Mouse (Mus musculus): ENCODE measurements around the gene Mob3b. TPM values are rescaled to one million over a fixed set of nuclear protein-coding genes. Genes with fewer than 3 reads are reported as not detected.

Mob3b gene
- polyA plus RNA-seq, 1 experiment = 6.7 TPM

DNA sequence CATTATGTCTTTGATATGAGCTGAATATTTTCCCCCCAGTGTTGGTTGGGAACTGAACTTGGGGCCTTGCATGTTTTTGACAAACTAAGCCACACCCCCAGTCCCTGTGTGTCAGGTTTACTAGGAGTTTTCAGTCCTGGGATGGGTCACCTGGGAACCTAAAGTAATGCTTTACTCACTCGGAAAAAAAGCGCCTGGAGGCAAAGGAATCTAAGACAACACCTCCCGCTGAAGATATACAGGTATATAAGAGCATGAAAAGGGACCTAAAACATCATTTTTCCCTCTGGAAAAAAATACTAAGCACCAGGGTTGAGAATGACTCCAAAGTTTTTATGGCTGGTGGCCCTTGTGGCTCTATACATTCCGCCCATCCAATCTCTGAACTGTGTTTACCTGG, 5.5 kb downstream of the Mob3b start, which contains the start of gene Ifnk:
Gene Ifnk (plus strand): TSS at position 301 of the 400 bp plus-strand sequence.
- WGBS = 90% methylated on average over 4 of the region's 4 CpGs
- no peak for DNase-seq (ENCODE audit: low read depth, low spot score)

DNA sequence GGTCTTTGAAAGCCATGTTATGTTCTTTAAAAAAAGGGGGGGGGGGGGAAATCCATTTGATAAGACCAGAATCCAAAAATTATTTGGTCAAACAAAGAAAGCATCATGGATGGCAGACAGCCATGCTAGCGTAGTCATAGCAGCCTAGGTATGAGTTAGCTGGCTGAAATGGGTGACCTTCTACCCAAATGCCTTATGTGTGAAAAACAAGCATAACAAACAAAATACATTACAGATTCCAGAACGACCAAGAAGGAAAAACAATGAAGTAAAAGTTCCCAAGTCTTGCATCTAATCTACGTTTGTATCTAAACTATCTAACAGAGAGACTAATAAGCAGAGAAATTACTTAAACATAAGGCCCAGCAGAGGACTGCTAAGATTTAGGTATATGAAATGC, 6.6 kb downstream of the Mob3b start:
- 78% methylated on average over 3 of the region's 3 CpGs for WGBS
- no peak for DNase-seq (ENCODE audit: low read depth, low spot score)

DNA sequence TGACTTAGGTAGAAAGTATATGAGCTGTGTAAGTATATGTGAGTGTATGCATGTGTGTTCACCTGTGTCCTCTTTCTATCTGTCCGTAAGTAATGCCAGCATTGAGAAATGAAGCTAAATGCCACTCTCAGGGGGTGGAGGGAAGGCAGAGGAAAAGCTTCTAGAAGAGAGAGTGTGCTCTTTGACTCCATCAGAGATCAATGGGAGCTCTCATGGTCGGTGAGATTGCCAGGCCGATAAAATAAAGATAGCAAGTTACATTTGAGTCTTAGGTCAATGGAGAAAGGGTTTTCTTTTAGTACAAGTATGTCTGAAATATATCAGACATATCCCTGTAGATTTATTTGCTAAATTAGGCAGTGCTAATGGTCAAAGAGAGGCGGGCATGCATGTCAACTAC, 9.0 kb downstream of the Mob3b start:
- DNase-seq (ENCODE audit: low read depth, low spot score) = no peak
- 90% methylated on average over 4 of the region's 4 CpGs for WGBS

DNA sequence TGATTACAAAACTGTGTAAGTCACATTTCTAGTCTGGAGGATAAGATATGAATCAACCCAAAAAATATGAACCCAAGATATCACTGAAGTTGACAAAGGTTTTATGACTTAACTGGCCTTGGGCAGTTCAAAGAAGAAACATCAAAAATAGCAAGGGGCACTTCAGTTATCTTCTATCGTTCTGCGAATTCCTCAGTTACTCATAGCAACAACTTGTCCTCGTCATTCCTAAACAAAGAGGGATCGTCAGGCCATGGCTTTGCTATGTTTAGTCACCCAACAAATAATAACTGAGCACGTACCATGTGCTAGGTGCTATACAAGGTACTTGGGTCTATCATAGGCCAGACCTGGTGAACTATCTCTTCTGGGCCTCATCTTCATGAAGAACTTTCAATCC, 10.7 kb downstream of the Mob3b start:
- no peak for DNase-seq (ENCODE audit: low read depth, low spot score)
- 84% methylated on average over 5 of the region's 5 CpGs for WGBS

- no peak for DNase-seq (ENCODE audit: low read depth, low spot score)
- WGBS = 74% methylated on average over 10 of the region's 10 CpGs
These were observed 11.6 kb downstream of the Mob3b start for GRCm38 (mm10) chr4:35145726-35146125.

DNA sequence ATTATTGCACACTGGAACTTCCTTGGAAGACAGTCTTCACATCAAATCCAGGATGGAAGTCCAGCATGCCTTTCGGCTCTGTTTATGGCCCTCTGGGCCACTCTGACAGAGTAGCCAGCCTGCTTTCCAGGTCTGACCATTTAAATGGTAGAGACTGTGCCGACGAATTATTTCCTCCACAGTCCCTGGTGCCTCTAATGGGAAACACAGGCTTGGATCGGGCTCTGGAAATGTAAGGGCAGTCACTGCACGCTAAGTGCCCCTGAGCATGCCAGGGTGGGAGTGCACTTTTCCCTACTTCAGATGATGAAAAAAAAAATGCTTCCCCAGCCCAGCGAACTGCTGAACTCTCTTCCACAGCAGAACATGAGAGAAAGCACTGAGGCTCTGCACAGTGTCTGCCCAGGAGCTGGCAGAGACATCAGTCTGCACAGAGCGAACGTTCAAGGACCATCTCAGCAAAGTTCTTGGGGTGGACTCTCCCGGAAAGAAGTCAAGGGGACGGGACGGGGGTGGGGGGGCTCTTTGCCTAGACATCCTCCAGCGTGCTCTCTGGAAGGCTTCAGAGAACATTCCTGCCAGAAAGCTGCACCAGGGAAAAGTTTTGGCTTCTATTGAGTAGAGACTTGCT, 13.7 kb downstream of the Mob3b start:
- DNase-seq (ENCODE audit: low read depth, low spot score) = no peak
- WGBS = 74% methylated on average over 12 of the region's 12 CpGs

- WGBS = 66% methylated on average over 6 of the region's 6 CpGs
- no peak for DNase-seq (ENCODE audit: low read depth, low spot score)
These were observed 17.0 kb downstream of the Mob3b start for GRCm38 (mm10) chr4:35140317-35140716.

DNA sequence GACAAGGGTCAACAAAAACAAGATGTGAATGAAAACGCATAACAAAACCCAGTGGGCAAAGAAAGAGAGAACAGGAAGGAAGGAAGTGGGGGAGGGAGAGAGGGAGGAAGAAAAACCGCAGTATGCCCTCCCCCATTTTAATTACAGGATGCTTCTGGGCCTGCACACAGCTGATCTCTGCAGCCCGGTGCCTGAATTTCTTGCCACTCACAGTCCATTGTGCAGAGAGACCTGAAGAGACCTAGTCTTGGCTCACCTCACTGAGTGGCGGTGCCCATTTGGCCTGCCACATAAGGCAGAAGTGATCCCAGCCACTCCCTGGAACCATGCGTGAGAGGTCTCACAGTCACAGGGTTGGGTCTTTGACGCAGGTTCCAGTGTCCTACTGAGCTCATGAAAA, 19.2 kb downstream of the Mob3b start:
- 74% methylated on average over 6 of the region's 6 CpGs for WGBS

DNA sequence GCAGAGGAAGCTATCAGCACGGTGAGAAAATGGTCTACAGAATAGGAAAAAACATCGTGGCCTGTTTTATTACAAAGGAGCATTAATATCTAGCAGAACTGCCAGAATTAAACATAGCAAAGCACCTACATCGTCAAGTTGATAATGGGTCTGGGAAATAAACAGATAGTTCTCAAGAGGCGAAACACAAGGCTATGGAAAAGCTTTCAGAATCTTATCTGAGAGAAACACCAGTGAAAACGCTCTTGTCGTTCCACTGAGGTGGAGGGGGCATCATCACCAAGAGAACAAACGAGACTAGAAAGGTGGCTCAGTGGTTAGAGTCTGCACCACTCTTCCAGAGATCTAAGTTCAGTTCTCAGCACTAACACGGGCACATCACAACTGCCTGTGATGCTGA, 20.3 kb downstream of the Mob3b start:
- no peak for DNase-seq (ENCODE audit: low read depth, low spot score)
- 81% methylated on average over 8 of the region's 8 CpGs for WGBS

More for the DNA sequence above, 19.2 kb downstream of the Mob3b start:
- DNase-seq (ENCODE audit: low read depth, low spot score) = no peak

- WGBS = 75% methylated on average over 4 of the region's 4 CpGs
- DNase-seq (ENCODE audit: low read depth, low spot score) = no peak
These were observed 21.5 kb downstream of the Mob3b start for GRCm38 (mm10) chr4:35135806-35136205.

DNA sequence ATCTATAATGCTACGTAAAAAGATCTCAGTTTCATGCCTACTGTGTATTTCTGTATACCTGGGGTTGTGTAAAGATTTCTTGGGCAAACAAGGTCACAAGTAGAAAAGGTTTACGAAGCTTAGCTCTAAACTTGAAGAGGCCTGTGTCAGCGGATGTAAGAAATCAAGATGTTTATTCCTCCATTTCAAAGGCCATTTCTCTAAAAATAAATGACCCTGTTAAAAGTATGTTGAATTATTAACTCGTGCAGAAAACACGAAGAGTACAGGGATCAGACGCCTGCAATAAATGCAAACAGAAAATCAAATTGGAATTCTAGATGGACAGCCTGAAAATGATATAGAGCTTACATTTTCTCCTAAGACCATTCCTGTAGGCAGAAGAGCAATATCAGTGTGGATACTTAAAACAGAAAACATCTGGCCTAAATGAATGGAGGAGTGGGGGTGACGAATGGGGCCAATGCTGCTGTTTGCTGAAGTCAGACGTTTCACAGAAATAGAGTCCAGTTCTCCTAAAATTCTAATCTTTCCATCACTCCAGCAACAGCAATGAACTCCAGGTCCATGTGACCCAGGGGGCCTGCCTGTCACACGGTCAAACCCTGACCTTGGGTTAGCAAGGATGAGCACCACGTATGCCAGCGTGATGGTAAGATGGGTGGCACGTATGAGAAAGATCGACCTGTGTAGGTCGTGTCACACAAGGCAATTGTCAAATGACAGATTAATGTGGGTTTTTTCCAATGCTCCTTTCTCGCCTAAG, 22.3 kb downstream of the Mob3b start:
- 74% methylated on average over 15 of the region's 15 CpGs for WGBS
- no peak for DNase-seq (ENCODE audit: low read depth, low spot score)

DNA sequence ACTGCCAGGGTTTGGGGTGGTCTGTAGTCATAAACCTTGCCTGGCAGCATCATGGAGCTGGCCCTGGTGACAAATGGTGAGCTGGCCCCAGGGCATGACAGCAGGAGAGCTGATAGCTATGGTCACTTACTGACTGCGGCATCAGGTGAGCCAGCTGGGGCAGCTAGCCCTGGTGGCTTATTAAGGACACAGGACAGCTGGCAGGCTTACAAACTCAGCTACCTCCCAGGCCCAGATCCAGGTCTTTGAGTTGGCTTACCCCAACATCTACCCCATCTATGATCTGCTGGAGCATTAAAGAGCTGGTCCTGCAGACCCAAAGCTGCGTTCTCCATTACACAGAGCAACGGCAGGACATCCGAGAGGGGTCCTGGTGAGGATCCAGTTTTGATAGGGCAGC, 23.9 kb downstream of the Mob3b start:
- 89% methylated on average over 4 of the region's 4 CpGs for WGBS
- no peak for DNase-seq (ENCODE audit: low read depth, low spot score)

DNA sequence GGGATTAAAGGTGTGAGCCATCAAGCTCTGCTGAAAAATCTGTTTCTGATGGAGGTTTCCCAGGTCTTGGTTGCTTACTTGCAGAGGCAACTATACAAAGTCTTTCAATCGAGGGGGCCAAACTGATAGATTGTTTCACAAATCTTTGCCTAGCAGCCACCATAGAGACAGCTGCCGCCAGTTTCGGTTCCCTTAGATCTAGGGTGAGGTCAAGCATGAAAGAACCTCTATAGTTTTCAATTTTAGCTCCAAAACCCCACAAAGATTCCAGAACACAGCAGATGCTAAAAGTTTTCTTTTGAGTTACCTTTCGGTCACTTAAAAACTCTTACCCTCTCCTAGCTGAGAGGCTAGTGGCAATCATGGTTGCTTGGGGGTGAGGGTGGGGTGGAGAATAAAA, 25.7 kb downstream of the Mob3b start:
- no peak for DNase-seq (ENCODE audit: low read depth, low spot score)
- 91% methylated on average over 4 of the region's 4 CpGs for WGBS

GRCm38 (mm10) chr4:35130411-35130948, 26.8 kb downstream of the Mob3b start:
- WGBS = 45% methylated on average over 6 of the region's 6 CpGs
- no peak for DNase-seq (ENCODE audit: low read depth, low spot score)

- DNase-seq (ENCODE audit: low read depth, low spot score) = no peak
- 65% methylated on average over 6 of the region's 6 CpGs for WGBS
These were observed 29.5 kb downstream of the Mob3b start for GRCm38 (mm10) chr4:35127759-35128158.

DNA sequence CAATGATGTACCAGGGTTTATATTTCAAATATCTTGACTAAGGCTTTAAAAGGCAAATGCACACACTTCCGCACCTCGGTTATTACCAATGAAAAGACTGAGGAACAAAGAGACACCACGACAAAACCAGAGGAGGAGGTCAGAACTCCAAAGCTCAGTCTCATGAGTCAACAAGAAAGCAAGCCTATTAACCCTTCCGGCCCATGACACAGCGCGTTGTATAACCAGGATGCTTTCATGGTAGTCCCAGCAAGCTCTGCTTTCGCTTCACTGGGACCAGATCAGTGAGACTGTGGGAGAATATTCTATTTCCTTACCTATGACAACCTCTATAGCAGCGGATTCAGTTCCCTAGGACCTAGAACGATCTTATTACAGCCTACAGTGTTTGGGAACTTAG, 30.5 kb downstream of the Mob3b start:
- no peak for DNase-seq (ENCODE audit: low read depth, low spot score)
- WGBS = 72% methylated on average over 9 of the region's 9 CpGs

DNA sequence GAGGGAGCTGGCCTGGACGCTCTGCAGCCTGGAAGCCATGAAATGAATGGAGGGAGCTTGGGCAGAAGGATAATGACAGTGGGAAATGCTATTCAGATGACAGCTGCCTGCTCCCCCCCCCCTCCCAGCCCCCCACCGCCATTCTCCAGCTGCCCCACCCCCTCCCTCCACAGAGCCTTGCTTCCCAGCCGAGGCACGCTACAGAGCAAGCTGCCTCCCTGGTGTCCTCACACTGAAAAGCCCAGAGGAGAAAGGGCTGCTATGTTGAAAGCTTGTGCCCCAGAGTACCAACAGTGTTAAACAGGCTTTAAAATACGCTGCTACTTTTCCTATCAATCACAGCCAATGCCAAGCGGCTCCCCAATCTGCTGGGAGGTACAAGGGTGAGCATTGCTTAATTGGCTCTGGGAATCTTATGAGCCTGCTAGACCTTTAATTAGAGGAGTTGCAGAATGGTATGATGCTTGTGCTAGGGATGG, 31.9 kb downstream of the Mob3b start:
- no peak for DNase-seq (ENCODE audit: low read depth, low spot score)
- 51% methylated on average over 6 of the region's 6 CpGs for WGBS

DNA sequence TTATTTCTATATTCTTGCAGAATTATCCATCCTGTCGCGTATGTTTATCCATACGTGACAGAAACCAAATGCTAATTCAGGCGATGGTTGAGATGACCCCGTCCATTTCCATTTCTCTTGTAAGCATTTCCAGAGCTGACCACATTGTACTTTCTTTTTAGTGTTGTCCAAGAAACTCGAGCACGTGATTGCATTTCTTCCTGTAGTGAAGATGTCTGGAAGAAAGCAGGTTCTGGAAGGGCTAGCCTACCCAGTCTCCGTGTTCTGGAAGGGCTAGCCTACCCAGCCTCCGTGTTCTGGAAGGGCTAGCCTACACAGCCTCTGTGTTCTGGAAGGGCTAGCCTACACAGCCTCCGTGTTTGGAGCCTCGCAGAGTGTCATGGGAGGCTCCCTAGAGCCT, 33.3 kb downstream of the Mob3b start:
- WGBS = 80% methylated on average over 11 of the region's 11 CpGs
- no peak for DNase-seq (ENCODE audit: low read depth, low spot score)

DNA sequence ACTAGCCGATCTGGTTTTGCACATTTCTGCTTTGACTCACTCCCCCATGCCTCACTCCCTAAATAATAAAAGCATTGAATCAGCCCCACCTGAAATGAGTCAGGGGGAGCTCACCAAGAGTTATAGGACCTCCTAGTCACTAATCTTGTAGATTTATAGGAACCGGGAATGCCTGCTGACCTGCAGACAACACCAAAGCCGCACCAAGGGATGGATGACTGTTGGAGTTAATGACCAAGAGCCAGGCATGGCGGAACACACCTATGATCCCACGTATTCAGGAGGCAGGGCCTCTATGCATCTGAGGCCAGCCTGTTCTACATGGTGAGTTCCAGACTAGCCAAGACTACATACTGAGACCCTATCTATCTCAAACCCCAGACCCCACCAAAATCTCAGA, 34.2 kb downstream of the Mob3b start:
- 85% methylated on average over 5 of the region's 5 CpGs for WGBS
- DNase-seq (ENCODE audit: low read depth, low spot score) = no peak

DNA sequence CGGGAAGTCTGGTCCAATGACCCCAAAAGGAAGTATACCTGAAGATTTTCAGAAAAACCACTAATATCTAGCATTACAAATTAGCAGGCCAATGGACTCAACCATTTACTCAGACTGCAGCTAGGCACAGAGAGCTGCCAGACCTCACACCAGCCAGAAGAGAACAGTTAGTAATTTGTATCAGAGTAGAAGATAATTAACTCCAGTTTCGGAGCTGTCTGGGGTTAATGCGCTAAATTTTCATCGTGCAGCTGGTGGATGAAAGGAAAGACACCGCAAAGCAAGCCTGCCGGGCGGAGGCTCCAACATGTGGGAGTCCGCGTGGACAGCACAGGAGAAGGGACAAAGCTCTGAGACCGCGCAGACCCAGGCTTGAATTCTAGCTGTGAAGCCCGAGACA, 36.2 kb downstream of the Mob3b start:
- no peak for DNase-seq (ENCODE audit: low read depth, low spot score)
- 80% methylated on average over 12 of the region's 12 CpGs for WGBS

- no peak for DNase-seq (ENCODE audit: low read depth, low spot score)
- 71% methylated on average over 8 of the region's 8 CpGs for WGBS
These were observed 36.7 kb downstream of the Mob3b start for GRCm38 (mm10) chr4:35120575-35120974.

Measured in large intestine, adult 2 months (tissue).